Mouse (Mus musculus) testis, adult 2 months (tissue): ENCODE data around the gene Cd82.

ENCODE experiments used
- CTCF ChIP-seq: fragments of 200-500 bp; IDR thresholded peaks from 2 replicates; pipeline ENCODE4 v1.5.1; 2012; ENCODE audit warnings: low read depth, mild to moderate bottlenecking, inconsistent platforms, low read length, moderate library complexity; ENCODE audit not compliant: control insufficient read depth, insufficient read depth, insufficient replicate concordance
- POLR2A ChIP-seq: fragments of 200-500 bp; IDR thresholded peaks from 2 replicates; pipeline ENCODE4 v1.6.1; 2012; ENCODE audit warnings: low read depth, mild to moderate bottlenecking, inconsistent platforms, low read length, moderate library complexity; ENCODE audit not compliant: control insufficient read depth

GRCm38 (mm10) chr2:93454334-93454733, 8.6 kb downstream of the Cd82 start:
- TF ChIP-seq CTCF (no peak), POLR2A (no peak)
